Mouse (Mus musculus): ENCODE measurements around the gene Ackr1. TPM values are rescaled to one million over a fixed set of nuclear protein-coding genes. Genes with fewer than 3 reads are reported as not detected.

The Ackr1 gene
- 10 to 100 TPM; 10.8 to 15.1 TPM for total RNA-seq (2021)
- long read RNA-seq, experiment 1, partial matches to known transcripts: 0 of 2 reads
- long read RNA-seq, experiment 1, other reads (novel, unspliced or antisense): 1 of 2 reads
- long read RNA-seq, experiment 2, partial matches to known transcripts: 0 of 3 reads
- long read RNA-seq, experiment 2, other reads (novel, unspliced or antisense): 2 of 3 reads

GRCm38 (mm10) chr1:173333312-173334253 lies at the start of gene Ackr1:
Ackr1 (minus strand) TSS chr1:173333750.
- DNase-seq (ENCODE audit: low spot score in 2 of 2): no peak

- no peak for DNase-seq (ENCODE audit: low spot score in 2 of 2)
Observed at GRCm38 (mm10) chr1:173381436-173381835, 47.9 kb upstream of the Ackr1 start.

GRCm38 (mm10) chr1:173377380-173378112 lies 44.0 kb upstream of the Ackr1 start:
- peak in 1 of 2 experiments; percentile 39 for DNase-seq (ENCODE audit: low spot score in 2 of 2)

DNA sequence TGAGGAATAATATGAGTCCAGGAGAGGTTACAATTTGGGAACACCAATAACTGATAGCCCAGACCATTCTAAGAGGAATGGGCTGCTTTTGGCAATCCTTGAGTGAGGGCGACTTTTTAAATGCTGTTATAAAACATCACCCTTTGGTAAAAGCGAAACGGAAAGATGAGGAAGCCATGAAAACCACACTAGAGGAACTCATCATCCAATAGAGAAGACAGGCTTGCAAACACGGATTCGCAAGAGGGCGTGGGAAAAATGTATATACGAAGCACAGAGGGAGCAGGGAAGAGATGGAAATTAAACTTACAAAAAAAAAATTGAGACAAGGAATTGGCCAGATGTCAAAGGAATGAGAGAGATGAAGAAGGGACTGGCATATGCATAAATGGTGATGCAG lies 40.5 kb upstream of the Ackr1 start:
- DNase-seq (ENCODE audit: low spot score in 2 of 2): no peak

GRCm38 (mm10) chr1:173371586-173371985 lies 38.0 kb upstream of the Ackr1 start:
- no peak for DNase-seq (ENCODE audit: low spot score in 2 of 2)

DNA sequence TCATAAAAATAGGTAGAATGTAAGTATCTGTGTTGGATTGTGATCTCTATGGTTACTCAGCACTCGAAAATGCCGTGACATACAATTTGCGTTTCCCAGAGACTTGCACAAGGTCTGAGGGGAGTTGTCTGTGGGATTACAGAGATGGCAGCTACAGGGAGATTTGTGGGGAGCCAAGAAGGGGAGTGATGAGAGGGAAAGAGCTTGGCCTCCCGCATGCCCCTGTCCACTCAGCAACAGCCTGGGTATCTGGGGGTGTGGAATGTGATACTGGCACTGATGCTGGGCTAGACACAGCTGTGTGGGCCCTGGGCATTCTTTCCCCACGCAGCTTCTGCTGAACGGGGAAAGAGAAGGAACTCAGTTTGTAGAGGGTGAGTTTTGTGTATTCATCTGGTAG lies 36.9 kb upstream of the Ackr1 start:
- DNase-seq (ENCODE audit: low spot score in 2 of 2): no peak

- DNase-seq (ENCODE audit: low spot score in 2 of 2): no peak
Observed at GRCm38 (mm10) chr1:173369611-173370010, 36.1 kb upstream of the Ackr1 start.

GRCm38 (mm10) chr1:173367356-173368046 lies 34.0 kb upstream of the Ackr1 start, which contains the start of gene Cadm3:
Cadm3 (minus strand) TSS chr1:173367695.
- peak; percentile 19 for DNase-seq (ENCODE audit: low spot score in 2 of 2)

GRCm38 (mm10) chr1:173366701-173367355 lies 33.3 kb upstream of the Ackr1 start:
- peak in 1 of 2 experiments; percentile 11 for DNase-seq (ENCODE audit: low spot score in 2 of 2)

GRCm38 (mm10) chr1:173365970-173366409 lies 32.4 kb upstream of the Ackr1 start:
- DNase-seq (ENCODE audit: low spot score in 2 of 2): peak; percentile 11 to 23

- no peak for DNase-seq (ENCODE audit: low spot score in 2 of 2)
Observed at GRCm38 (mm10) chr1:173364125-173364800, 30.7 kb upstream of the Ackr1 start.

- DNase-seq (ENCODE audit: low spot score in 2 of 2): no peak
Observed at GRCm38 (mm10) chr1:173363436-173363835, 29.9 kb upstream of the Ackr1 start.

DNA sequence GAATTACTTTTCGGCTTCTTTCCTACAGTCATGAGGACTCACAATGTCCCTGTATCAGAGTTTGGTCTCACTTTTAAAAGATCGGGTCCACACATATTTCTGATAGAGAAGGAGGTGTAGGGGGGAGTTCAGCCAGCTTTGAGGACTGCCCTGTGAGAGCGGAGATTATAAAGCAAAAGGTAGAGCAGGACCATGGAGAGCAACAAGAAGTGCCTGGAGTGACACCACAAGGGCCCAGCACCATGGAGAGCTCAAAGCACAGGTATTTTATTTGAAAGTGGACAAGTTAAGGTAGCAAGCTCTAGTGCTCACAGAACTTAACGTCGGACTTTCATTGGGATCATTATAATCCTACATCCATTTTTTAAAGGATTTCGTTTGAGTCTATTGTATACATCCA lies 28.1 kb upstream of the Ackr1 start:
- peak in 1 of 2 experiments; percentile 17 for DNase-seq (ENCODE audit: low spot score in 2 of 2)

- no peak for DNase-seq (ENCODE audit: low spot score in 2 of 2)
Observed at GRCm38 (mm10) chr1:173359590-173360290, 26.2 kb upstream of the Ackr1 start.

DNA sequence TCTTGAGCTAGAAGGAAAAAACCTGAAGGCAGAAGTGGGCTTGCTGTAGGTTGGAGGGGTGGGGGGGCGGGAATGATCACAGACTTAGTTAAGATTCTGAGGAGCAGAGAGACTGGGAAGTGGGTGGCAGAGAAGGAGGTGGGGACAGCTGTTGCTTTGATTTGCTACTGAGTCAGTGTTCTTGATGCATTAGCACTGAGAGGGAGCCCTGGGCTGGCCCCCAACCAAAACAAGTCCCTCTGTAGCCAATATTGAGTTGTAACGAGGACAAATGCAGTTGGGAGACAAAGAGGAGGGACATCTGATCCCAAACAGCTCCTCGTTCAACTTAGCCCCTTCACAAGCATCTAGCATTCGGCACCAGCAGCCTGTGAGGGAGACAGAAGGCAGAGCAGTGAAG lies 24.2 kb upstream of the Ackr1 start:
- no peak for DNase-seq (ENCODE audit: low spot score in 2 of 2)

DNA sequence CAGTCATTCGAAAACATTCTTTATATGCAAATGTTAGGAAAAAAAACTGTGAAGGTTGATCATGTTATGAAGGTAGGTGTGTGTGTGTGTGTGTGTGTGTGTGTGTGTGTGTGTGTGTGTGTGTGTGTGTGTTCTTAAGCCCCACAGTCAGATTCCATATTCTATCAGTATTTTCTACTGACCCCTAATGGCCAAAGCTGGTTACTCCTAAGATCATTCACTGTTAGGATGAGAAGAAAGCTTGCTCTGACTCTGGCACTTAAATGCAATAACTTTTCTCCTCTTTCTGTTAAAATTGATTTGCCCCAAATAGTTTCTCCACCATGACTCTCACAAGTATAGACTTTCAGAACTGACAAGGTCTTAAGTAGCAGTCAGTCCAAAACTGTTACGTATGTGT lies 23.1 kb upstream of the Ackr1 start:
- no peak for DNase-seq (ENCODE audit: low spot score in 2 of 2)

DNA sequence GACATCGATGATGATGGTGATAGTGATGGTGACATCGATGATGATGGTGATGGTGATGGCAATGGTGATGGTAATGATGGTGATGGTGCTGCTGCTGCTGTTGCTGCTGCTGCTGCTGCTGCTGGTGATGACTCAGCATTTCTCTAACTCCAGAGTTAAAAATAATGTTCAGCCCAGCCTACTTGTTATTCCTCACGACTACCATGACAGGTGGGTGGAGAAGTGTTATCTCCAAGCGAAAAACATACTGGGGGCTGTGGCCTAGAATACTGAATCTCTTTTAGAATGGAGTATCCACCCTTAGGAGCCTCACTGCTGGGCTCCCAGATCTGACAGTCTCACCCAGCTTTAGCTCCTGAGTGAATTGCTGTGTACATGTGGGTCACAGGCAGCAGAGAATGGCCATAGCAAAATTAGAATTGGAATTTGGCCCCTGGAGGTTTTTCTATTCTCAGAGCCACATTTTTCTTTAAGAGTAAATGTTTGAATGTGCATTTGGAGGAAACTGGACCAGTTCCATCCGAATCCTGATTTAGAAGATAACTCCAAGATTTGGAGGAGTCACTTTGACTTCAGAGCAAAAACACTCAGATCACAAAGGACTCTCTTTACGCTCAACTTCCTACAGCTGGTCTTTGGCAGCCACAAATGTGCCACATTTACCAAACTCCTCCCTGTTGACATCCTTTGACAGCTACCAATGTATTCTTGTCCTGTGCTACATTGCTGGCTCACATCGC lies 21.7 kb upstream of the Ackr1 start:
- DNase-seq (ENCODE audit: low spot score in 2 of 2): no peak

- no peak for DNase-seq (ENCODE audit: low spot score in 2 of 2)
Observed at GRCm38 (mm10) chr1:173350372-173350957, 16.9 kb upstream of the Ackr1 start, which contains the start of gene Aim2. Aim2 (plus strand) TSS chr1:173350879.
